Mouse (Mus musculus) frontal cortex, postnatal 36 days (tissue): Measurements from ENCODE around the gene Slc40a1.

ENCODE experiments used
- DNase-seq, 2 experiments: peaks; one replicate each; pipeline ENCODE4 v3.0.0; 2022; ENCODE audit warnings: low spot score in 2 of 2

The Slc40a1 gene

GRCm38 (mm10) chr1:45883378-45883777 is 42.9 kb downstream of the Slc40a1 start:
- no peak for DNase-seq

DNA sequence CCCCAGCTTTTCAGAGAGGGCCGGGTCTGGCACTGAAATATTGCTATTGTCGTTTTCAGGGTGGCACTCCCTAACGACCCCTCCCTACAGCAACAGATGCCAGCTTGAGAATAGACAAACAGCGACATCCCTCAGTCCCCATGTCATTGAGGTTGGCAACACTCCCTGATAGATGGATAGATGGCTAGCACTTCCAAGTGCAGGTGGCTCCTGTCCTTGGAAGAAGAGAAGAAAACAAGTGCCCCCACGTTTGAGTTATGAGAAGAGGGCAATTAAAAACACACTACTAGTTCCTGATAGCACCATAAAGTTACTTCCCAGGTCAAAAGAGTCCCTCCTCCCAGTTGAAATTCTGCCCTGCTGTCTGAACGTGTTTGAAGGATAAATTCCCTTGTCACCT is 44.2 kb downstream of the Slc40a1 start:
- no peak for DNase-seq

- DNase-seq = no peak
These were observed 45.0 kb downstream of the Slc40a1 start for GRCm38 (mm10) chr1:45881228-45881832.

DNA sequence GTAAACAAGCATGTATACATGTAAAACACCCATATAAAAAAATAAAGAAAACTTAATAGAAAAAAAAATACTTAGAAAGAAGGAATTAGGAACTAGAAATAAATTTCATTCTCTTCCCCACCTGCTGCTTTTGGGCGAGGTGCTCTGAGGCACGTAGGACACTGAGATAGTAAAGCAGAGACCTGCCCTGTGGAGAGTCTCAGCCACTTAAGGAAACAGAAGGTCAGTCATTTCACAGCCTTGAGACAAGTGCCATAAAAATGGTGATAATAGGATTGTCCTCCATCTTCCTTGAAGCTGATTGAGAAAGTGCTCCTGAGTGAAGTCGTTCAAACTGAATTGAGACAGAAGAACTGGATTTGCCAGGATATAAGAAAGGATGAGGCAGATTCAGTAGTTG is 48.9 kb downstream of the Slc40a1 start:
- DNase-seq = no peak

DNA sequence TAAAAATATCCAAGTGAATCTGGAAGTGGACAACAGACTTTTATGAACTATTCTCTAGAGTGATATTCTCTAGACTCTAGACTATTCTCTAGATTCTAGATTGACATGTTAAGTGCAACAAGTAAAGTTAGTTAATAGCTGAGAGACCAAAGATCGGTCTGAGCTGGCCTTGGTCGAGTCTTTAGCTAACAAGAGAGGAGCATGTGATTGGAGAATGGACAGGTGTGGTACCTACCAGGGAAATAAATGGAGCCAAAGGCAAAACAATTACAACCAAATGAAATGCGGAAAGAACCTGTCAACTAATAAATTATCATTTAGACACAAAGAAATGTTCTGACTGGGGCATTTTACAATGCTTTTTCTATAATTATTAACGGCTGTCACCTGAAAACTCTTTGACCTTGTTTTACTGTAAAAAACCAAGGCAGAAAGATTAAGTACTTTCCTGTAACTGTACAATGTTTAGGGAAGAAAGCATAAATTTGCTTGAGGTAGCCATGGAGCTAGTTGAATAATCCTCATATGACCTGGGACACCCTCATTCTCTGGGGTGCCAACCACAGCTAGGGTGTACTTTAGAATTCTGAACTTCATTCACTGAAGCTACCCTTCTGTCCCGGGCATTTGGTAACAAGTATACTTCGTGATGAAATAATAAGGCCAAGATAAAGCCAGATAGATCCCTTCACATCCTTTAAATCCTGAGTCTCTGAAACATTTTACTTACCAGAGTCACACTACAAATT is 49.7 kb downstream of the Slc40a1 start:
- no peak for DNase-seq

- DNase-seq = no peak
These were observed 50.7 kb downstream of the Slc40a1 start for GRCm38 (mm10) chr1:45875640-45876039.

DNA sequence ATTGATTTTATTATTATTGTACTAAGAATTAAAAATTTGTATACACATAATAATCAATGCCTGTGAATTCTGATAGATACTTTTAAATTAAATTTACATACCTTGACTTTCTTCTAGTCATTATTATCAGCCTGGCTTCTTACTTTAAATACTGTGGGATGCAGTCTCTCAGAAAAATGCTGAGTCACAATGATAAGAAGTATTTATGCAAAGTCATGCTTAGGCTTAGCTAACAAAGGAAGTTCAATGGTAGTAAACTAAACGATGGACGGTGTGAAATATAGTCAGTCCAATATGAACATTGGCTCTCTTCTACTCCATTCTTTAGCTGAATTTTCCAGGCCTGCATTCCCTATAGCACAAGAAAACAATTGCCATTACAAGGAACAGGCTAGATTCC is 53.1 kb downstream of the Slc40a1 start:
- DNase-seq = no peak

- no peak for DNase-seq
These were observed 57.7 kb downstream of the Slc40a1 start for GRCm38 (mm10) chr1:45868479-45869137.

- no peak for DNase-seq
These were observed 58.3 kb downstream of the Slc40a1 start for GRCm38 (mm10) chr1:45868050-45868449.

DNA sequence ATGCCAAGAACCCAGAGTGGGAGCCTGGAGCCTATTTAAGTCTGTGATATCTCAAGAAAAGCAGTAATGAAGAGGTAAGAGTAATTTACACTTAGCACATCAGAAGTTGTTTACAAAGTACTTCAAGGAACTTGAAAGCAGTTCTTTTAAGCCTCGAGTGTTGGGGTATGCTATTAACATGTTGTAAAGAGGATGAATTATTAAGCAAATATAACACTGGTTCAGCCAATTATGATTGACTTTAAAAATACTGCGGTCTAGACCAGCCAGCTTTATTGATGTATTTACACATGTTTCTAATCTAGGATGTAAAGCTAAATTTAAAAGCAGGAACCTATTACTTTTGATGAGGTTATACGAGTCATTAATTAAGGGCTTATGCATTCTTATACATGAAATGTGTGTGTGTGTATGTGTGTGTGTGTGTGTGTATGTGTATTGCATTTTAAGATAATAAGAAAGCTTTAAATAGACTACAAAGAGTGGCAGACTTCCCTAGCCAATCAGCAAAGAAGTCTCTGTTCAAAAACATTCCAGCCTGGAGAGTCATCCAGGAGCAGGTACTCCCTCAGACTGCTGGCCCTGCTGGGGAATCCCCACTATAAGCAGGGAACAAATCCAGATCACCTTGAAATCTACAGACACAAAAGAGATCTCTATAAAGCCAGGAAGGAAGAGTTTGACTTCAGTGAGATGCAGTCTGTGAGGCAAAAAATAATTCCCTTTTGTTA is 59.9 kb downstream of the Slc40a1 start:
- DNase-seq = no peak

- DNase-seq = no peak
These were observed 60.6 kb downstream of the Slc40a1 start for GRCm38 (mm10) chr1:45865727-45866126.

- no peak for DNase-seq
These were observed 61.0 kb downstream of the Slc40a1 start for GRCm38 (mm10) chr1:45865316-45865715.

DNA sequence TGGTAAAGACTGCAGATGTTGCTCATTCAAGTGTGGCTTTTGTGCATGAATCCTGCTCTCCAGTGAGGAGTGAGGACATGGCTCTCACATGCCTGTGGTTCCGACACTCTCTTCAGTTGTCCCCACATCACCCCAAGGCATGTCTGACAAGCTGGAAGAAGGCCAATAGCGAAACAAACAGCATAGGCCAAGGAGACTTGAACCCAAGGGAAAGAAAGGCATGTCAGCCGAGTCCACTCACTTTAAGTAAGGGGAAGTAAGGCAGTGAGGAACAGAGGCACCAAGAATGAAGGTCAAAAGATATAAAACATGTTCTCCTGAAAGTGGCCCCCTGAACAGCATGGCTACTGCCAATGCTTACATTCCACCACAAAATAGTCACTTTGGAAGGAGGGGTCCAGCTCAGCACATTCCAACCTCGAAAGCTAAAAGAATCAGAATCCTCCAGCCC is 61.7 kb downstream of the Slc40a1 start:
- no peak for DNase-seq

DNA sequence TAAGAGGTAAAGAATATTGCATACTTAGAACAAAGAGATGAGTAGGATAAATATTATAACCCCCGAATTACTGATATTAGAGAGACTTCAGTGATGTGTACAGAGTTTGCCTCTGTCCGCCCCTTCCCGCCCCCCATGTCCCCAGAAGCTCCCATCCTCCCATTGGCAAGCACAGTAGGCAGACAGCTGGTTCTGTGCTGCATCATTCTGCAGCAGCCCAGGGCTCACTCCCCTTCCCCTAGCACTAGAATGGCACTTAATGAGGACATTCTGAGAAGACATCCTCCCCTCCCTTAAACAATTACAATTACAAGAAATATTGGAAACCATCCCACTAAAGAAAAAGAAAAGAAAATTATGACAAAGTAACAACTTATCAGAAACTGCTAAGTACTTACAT is 62.7 kb downstream of the Slc40a1 start:
- DNase-seq = no peak

GRCm38 (mm10) chr1:45861162-45861561 is 65.2 kb downstream of the Slc40a1 start:
- no peak for DNase-seq

DNA sequence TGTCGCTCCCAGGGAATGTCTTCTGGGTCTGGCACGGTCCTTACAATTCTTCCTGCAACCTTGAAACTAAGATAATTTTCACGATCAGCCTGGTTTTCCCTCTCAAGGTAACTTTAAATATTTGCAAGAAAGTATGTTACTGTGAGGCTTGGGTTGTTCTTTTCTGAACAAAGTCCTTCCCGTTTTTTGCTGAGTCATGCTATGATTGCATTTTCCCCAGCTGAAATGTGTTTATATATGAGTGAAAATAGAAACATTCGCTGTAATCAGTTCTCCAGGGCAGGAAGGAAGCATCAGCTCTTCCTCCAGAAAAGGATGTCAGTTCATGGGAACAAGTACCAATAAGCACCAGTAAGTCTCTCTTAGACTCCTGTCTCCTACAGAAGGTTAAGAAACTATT is 66.0 kb downstream of the Slc40a1 start:
- no peak for DNase-seq
